Mouse (Mus musculus) forebrain, postnatal 0 days (tissue): Measurements from ENCODE around the gene Rimbp2. TPM values are rescaled to one million over a fixed set of nuclear protein-coding genes. Genes with fewer than 3 reads are reported as not detected.

Experiments used
- ATAC-seq: fragments of 200-750 bp; cut with Nextera tagmentation; 2 replicates; pipeline ENCODE4 v1.8.0; 2017; ENCODE audit warnings: mild to moderate bottlenecking, moderate library complexity
- DNase-seq: peaks from one replicate; pipeline ENCODE4 v3.0.0-alpha.2; 2015
- H3K27ac ChIP-seq: fragments of 300-500 bp; sonication (generic); 2 replicates; pipeline ENCODE4 v1.5.1; 2014; ENCODE audit warnings: low read depth, mild to moderate bottlenecking, antibody characterized with exemption, low read length, moderate library complexity, mixed read lengths
- H3K27me3 ChIP-seq: fragments of 300-500 bp; sonication (generic); 2 replicates; pipeline ENCODE4 v1.6.1; 2014; ENCODE audit warnings: mild to moderate bottlenecking, low read length, mixed read lengths; ENCODE audit not compliant: insufficient read depth
- H3K36me3 ChIP-seq: fragments of 300-500 bp; sonication (generic); 2 replicates; pipeline ENCODE4 v1.6.1; 2014; ENCODE audit warnings: mild to moderate bottlenecking, moderate library complexity; ENCODE audit not compliant: insufficient read depth
- H3K4me1 ChIP-seq: fragments of 300-500 bp; sonication (generic); 2 replicates; pipeline ENCODE4 v1.6.1; 2014; ENCODE audit warnings: antibody characterized with exemption; ENCODE audit not compliant: insufficient read depth
- H3K4me2 ChIP-seq: fragments of 300-500 bp; sonication (generic); 2 replicates; pipeline ENCODE4 v1.6.1; 2014; ENCODE audit warnings: low read depth, mild to moderate bottlenecking, moderate library complexity
- H3K4me3 ChIP-seq: fragments of 300-500 bp; sonication (generic); 2 replicates; pipeline ENCODE4 v1.5.1; 2014; ENCODE audit warnings: low read depth, low read length, mixed read lengths
- H3K9ac ChIP-seq: fragments of 300-500 bp; sonication (generic); 2 replicates; pipeline ENCODE4 v1.6.1; 2014; ENCODE audit warnings: mild to moderate bottlenecking
- H3K9me3 ChIP-seq: fragments of 300-500 bp; sonication (generic); 2 replicates; pipeline ENCODE4 v1.6.1; 2016; ENCODE audit warnings: low read length
- CTCF ChIP-seq: sonication (generic); IDR thresholded peaks from 2 replicates; pipeline ENCODE4 v1.5.1; 2016; ENCODE audit warnings: antibody characterized with exemption, control low read depth, low read depth
- WGBS: fragments of 180-500 bp; shearing (Covaris S2); extraction: QIAGEN DNeasy Blood & Tissue Kit; methylation state at CpG from one replicate; pipeline ENCODE4 v1.1.7; 2014; 5-methylcytosine and 5-hydroxymethylcytosine counted together
- polyA plus RNA-seq: library from polyadenylated mRNA; unstranded; fragments of >200 nt; fragmentation: Nextera tagmentation; extraction: Ambion mirVana; gene quantifications from 2 replicates; pipeline ENCODE4 v1.2.1, GENCODE M21; 2015
- total RNA-seq: library from RNA; depleted of rRNA; stranded (reverse); fragments of >200 nt; gene quantifications from 2 replicates; pipeline ENCODE4 v1.2.3, GENCODE M21; 2014

The Rimbp2 gene
- total and polyA plus RNA-seq, 2 experiments from 2014 or later = 4.6 to 25.6 TPM

DNA sequence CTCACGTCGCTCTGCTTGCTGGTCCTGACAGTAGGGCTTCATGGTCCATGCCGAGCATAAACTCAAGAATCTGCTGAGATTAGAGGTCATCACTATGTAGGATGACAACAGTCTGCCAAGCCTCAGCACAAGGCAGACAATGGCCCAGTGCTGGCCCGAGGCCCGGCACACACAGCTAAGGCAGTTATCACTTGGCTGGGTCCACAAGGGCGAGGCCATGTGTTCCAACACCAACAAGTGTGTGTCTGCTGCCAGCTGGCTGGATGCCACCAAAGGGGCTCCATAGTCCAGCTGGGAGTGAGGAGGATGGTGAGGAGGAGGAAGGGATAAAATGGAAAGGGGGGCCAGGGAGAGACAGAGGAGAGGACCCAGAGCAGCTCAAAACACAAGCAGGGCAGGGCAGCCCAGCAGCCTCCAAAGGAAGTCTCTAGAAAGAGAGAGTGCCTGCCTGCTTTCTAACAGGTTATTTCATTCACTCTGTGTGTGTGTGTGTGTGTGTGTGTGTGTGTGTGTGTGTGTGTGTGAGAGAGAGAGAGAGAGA, 17.9 kb downstream of the Rimbp2 start:
- Histone ChIP-seq H3K9me3 (no peaks in the 10 kb centered on the region), H3K4me1 (peaks cover 8% of the 10 kb centered on the region; the same call in 1 of the 2 replicates), H3K9ac (no peak overlapping the region), H3K27me3 (no peaks in the 10 kb centered on the region), H3K36me3 (no peaks in the 10 kb centered on the region), H3K4me3 (no peak overlapping the region), H3K27ac (no peak overlapping the region), H3K4me2 (no peak overlapping the region)
- DNase-seq (peak; percentile 50), ATAC-seq (peak; percentile 38; the same call in 1 of the 2 replicates)
- TF ChIP-seq CTCF = no peak
- 36% methylated on average over 6 of the region's 6 CpGs for WGBS

DNA sequence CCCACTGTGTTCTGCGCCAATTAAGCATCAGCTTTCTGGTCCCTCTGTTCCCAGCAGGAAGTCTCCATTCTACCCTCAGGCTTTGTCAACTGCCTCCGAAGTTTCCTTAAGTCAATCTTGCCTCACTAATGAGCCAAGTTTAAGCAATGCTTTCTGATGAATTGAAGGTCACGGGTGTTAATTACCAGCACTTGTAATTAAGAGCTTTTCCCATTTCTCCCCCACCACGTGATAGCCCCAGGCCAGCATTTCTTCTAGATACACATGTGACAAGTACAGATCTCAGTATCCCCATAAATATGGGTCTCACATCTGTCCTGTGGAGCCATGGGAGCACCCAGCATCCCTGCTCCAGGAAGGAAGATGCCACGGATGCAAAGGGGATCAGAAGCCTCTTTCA, 20.5 kb downstream of the Rimbp2 start:
- H3K9ac ChIP-seq = no peak overlapping the region
- peaks cover 8% of the 10 kb centered on the region; the same call in 1 of the 2 replicates for H3K4me1 ChIP-seq
- H3K4me3 ChIP-seq = no peak overlapping the region
- H3K9me3 ChIP-seq = no peaks in the 10 kb centered on the region
- 21% methylated on average over 5 of the region's 5 CpGs for WGBS
- DNase-seq (no peak), ATAC-seq (no peak)
- no peak overlapping the region for H3K4me2 ChIP-seq
- H3K36me3 ChIP-seq = no peaks in the 10 kb centered on the region
- no peak for TF ChIP-seq CTCF
- H3K27ac ChIP-seq = no peak overlapping the region
- no peaks in the 10 kb centered on the region for H3K27me3 ChIP-seq

DNA sequence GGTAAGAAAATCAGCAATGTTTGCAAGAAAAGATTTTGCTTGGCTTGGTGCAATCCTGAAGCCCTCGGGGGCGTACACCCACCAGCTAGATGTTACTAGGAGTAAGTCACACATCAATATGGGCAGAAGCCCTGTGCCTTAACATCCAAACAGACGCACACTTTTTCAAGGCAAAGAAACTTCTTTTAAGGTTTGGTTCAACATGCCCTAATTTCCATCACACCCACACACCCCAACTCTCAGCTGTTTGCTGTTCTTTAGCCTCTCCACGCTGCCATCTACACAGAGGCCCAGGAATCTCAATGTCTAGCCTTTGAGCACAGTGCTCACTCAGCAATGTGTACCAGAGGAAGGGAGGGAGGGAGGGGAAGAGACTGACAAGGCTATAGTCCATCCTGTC, 28.2 kb downstream of the Rimbp2 start:
- 81% methylated on average over 4 of the region's 4 CpGs for WGBS
- Histone ChIP-seq H3K27me3 (no peaks in the 10 kb centered on the region), H3K9me3 (no peaks in the 10 kb centered on the region), H3K4me2 (no peak overlapping the region), H3K4me3 (no peak overlapping the region), H3K4me1 (no peaks in the 10 kb centered on the region), H3K9ac (no peak overlapping the region), H3K36me3 (no peaks in the 10 kb centered on the region), H3K27ac (no peak overlapping the region)
- TF ChIP-seq CTCF = no peak
- no peak for ATAC-seq
- DNase-seq = no peak

DNA sequence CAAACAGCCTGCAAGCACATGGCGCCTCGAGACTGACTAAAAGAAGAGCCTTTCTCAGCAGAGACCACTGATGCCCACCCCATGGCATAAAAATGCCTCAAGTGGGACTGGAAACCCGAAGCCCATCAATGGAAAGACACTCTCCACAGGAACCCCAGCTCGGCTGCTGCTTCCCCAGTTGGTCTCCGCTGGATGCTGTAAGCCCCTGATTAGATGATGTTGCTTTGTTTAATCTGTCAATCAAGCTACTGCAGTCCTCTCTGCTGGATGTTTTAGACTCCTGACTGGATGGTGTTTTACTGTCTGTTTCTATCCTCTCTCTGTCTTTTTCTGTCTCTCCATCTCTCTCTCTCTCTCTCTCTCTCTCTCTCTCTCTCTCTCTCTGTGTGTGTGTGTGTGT, 33.2 kb downstream of the Rimbp2 start:
- Histone ChIP-seq H3K4me3 (no peak overlapping the region), H3K4me2 (no peak overlapping the region), H3K27ac (no peak overlapping the region), H3K36me3 (no peaks in the 10 kb centered on the region), H3K9me3 (no peaks in the 10 kb centered on the region), H3K9ac (no peak overlapping the region), H3K4me1 (no peaks in the 10 kb centered on the region), H3K27me3 (no peaks in the 10 kb centered on the region)
- DNase-seq (no peak), ATAC-seq (no peak)
- TF ChIP-seq CTCF = no peak
- 24% methylated on average over 5 of the region's 5 CpGs for WGBS

GRCm38 (mm10) chr5:128917116-128917959, 35.9 kb downstream of the Rimbp2 start:
- Histone ChIP-seq H3K9me3 (no peaks in the 10 kb centered on the region), H3K27me3 (no peaks in the 10 kb centered on the region), H3K9ac (no peak overlapping the region), H3K4me1 (no peaks in the 10 kb centered on the region), H3K4me3 (no peak overlapping the region), H3K36me3 (no peaks in the 10 kb centered on the region), H3K27ac (no peak overlapping the region), H3K4me2 (no peak overlapping the region)
- WGBS = 26% methylated on average over 10 of the region's 10 CpGs
- no peak for TF ChIP-seq CTCF
- peak; percentile 14 for DNase-seq
- no peak for ATAC-seq

DNA sequence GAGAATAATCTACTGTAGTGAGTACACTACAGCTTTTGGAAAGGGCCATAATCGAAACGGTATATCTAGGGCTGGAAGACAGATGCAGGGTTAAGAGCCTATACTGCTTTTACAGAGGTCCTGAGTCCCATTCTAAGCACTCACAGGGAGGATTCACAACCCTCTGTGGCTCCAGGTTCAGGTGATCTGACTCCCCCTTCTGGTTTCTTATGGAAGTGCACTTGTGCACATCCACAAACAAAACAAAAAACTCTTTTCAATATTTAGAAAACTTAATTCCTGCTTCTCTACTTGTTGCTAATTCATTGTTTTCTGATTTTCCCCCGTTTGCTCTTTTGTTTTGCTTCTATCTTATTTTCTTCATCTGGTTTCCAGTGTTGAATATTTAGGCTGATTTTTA, 39.5 kb downstream of the Rimbp2 start:
- 75% methylated on average over 3 of the region's 3 CpGs for WGBS
- H3K27me3 ChIP-seq = no peaks in the 10 kb centered on the region
- no peak overlapping the region for H3K9ac ChIP-seq
- no peak overlapping the region for H3K27ac ChIP-seq
- no peak; the same call in 1 of the 2 replicates for TF ChIP-seq CTCF
- no peaks in the 10 kb centered on the region for H3K9me3 ChIP-seq
- H3K4me3 ChIP-seq = no peak overlapping the region
- no peaks in the 10 kb centered on the region for H3K36me3 ChIP-seq
- ATAC-seq (no peak), DNase-seq (no peak)
- no peaks in the 10 kb centered on the region for H3K4me1 ChIP-seq
- H3K4me2 ChIP-seq = no peak overlapping the region

DNA sequence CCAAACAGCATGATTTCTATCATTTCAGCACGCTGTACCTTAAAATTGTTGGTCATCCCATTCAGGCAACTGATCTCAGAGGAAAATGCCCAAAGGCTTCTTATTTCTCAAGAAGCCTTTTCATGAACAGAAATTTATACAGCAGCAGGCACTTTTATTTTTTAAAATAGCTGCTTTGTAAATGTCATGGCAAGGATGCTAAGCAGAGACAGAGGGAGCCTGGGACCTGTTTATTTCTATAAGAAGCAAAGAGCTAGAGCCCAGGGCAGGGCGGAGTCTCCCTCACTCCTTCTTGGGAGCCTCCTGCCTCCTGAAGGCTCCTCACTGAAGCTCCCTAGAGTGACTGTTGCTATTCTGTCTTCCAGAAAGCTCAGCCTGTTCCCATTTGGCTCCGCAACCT, 40.9 kb downstream of the Rimbp2 start:
- WGBS = 90% methylated on average over 3 of the region's 3 CpGs
- no peak for TF ChIP-seq CTCF
- H3K4me1 ChIP-seq = no peaks in the 10 kb centered on the region
- H3K9ac ChIP-seq = no peak overlapping the region
- no peak overlapping the region for H3K4me3 ChIP-seq
- no peaks in the 10 kb centered on the region for H3K36me3 ChIP-seq
- no peaks in the 10 kb centered on the region for H3K9me3 ChIP-seq
- DNase-seq (no peak), ATAC-seq (no peak)
- H3K27ac ChIP-seq = peak overlapping the region; percentile 62
- no peaks in the 10 kb centered on the region for H3K27me3 ChIP-seq
- no peak overlapping the region for H3K4me2 ChIP-seq
